28 mouse cellular contexts compared by ENCODE assay signal in genomic region chr10:71137606-71138005, GRCm38 (mm10). TPM values are rescaled to one million over a fixed set of nuclear protein-coding genes. Genes with fewer than 3 reads are reported as not detected.
DNase-seq lines count a peak whose midpoint lies in the region; ATAC-seq and TF ChIP-seq lines count a peak whose summit lies in the region.
"Had no signal": no experiment of that assay in that cellular context is flagged by ENCODE, and none has a peak within 500 bp of the region (broad histone marks: within the 10 kb centered on the region; RNA-seq: fewer than 3 reads in every experiment).

No protein-coding gene starts in this region.

- no peak overlapping the region for H3K4me2 ChIP-seq in embryonic facial prominence, embryonic 15.5 days (replicated peaks)
- H3K4me2 ChIP-seq in limb, embryonic 14.5 days (replicated peaks; ENCODE audit: low read depth, low read length, severe bottlenecking) = no peak overlapping the region
- H3K4me2 ChIP-seq in midbrain, embryonic 11.5 days = no peak overlapping the region
- H3K4me2 ChIP-seq: embryonic facial prominence, embryonic 13.5 days; forebrain, embryonic 12.5 days; forebrain, embryonic 15.5 days; heart, embryonic 13.5 days; hindbrain, embryonic 14.5 days had no signal

- no peaks in the 10 kb centered on the region for H3K27me3 ChIP-seq in megakaryocyte, embryonic 14.5 days (replicated peaks)
- no peaks in the 10 kb centered on the region for H3K27me3 ChIP-seq in embryonic facial prominence, embryonic 15.5 days
- H3K27me3 ChIP-seq in limb, embryonic 14.5 days (ENCODE audit: control insufficient read depth, insufficient read depth, low read length) = no peaks in the 10 kb centered on the region
- no peaks in the 10 kb centered on the region for H3K27me3 ChIP-seq in midbrain, embryonic 11.5 days (ENCODE audit: control insufficient read depth, insufficient read depth, low read length)
- H3K27me3 ChIP-seq: embryonic facial prominence, embryonic 13.5 days; forebrain, embryonic 12.5 days; forebrain, embryonic 15.5 days; heart, embryonic 13.5 days had no signal

- H3K36me3 ChIP-seq in megakaryocyte, embryonic 14.5 days (replicated peaks; ENCODE audit: low read length) = no peaks in the 10 kb centered on the region
- H3K36me3 ChIP-seq in embryonic facial prominence, embryonic 15.5 days = no peaks in the 10 kb centered on the region
- no peaks in the 10 kb centered on the region for H3K36me3 ChIP-seq in limb, embryonic 14.5 days (ENCODE audit: control insufficient read depth, insufficient read depth, low read length)
- no peaks in the 10 kb centered on the region for H3K36me3 ChIP-seq in midbrain, embryonic 11.5 days (ENCODE audit: control insufficient read depth, insufficient read depth, low read length)
- H3K36me3 ChIP-seq: embryonic facial prominence, embryonic 13.5 days; forebrain, embryonic 12.5 days; forebrain, embryonic 15.5 days had no signal

- TF ChIP-seq CTCF in gastrocnemius, adult 2 months (IDR thresholded peaks at IDR 0.05) = no peak

- H3K4me3 ChIP-seq in gastrocnemius, adult 2 months = no peak overlapping the region
- peak overlapping the region; percentile 23 for H3K4me3 ChIP-seq in megakaryocyte, embryonic 14.5 days (replicated peaks)
- no peak overlapping the region for H3K4me3 ChIP-seq in embryonic facial prominence, embryonic 15.5 days (replicated peaks)
- H3K4me3 ChIP-seq in limb, embryonic 14.5 days (replicated peaks; ENCODE audit: low read length) = no peak overlapping the region
- no peak overlapping the region for H3K4me3 ChIP-seq in midbrain, embryonic 11.5 days (ENCODE audit: low read depth, low read length)
- H3K4me3 ChIP-seq: embryonic facial prominence, embryonic 13.5 days; erythroblast, embryonic 14.5 days; forebrain, embryonic 12.5 days; forebrain, embryonic 15.5 days; heart, embryonic 13.5 days had no signal

- peak overlapping the region; percentile 65 for H3K27ac ChIP-seq in gastrocnemius, adult 2 months
- H3K27ac ChIP-seq in embryonic facial prominence, embryonic 15.5 days (replicated peaks) = peak overlapping the region; percentile 71; the same call in 1 of the 2 replicates
- H3K27ac ChIP-seq in limb, embryonic 14.5 days (replicated peaks; ENCODE audit: low read depth, low read length) = peak overlapping the region; percentile 70; the same call in 1 of the 2 replicates
- H3K27ac ChIP-seq in midbrain, embryonic 11.5 days (ENCODE audit: low read depth, low read length) = no peak overlapping the region
- H3K27ac ChIP-seq: forebrain, embryonic 12.5 days; forebrain, embryonic 15.5 days; heart, embryonic 13.5 days; hindbrain, embryonic 14.5 days; hindbrain, postnatal 0 days had no signal

- H3K9me3 ChIP-seq in megakaryocyte, embryonic 14.5 days = peaks cover 7% of the 10 kb centered on the region; the same call in 1 of the 2 replicates
- no peaks in the 10 kb centered on the region for H3K9me3 ChIP-seq in embryonic facial prominence, embryonic 15.5 days (replicated peaks)
- no peaks in the 10 kb centered on the region for H3K9me3 ChIP-seq in limb, embryonic 14.5 days (ENCODE audit: control insufficient read depth, low read length)
- H3K9me3 ChIP-seq in midbrain, embryonic 11.5 days (ENCODE audit: control insufficient read depth, low read length) = no peaks in the 10 kb centered on the region; the same call in 1 of the 2 replicates
- H3K9me3 ChIP-seq: forebrain, embryonic 12.5 days; forebrain, embryonic 15.5 days had no signal

- DNase-seq in gastrocnemius, adult 2 months = no peak
- DNase-seq in gastrocnemius, postnatal 14 days = no peak
- DNase-seq in limb, embryonic 14.5 days (ENCODE audit: low spot score) = no peak
- DNase-seq in midbrain, embryonic 11.5 days (ENCODE audit: low spot score, missing footprints) = no peak
- DNase-seq in thymus, adult 18-20 months = no peak
- DNase-seq: adrenal gland, adult 8-10 months; adrenal gland, postnatal 25 days; cerebellum, adult 11-12 months; cerebellum, adult 8-10 months; cerebellum, postnatal 10 days; gastrocnemius, postnatal 10 days; heart, adult 18-20 months; heart, postnatal 14 days; heart, postnatal 4 days had no signal

- no peak for TF ChIP-seq POLR2A in limb, embryonic 14.5 days (IDR thresholded peaks at IDR 0.05; ENCODE audit: borderline replicate concordance, extremely low read depth, insufficient read depth, insufficient read length)

- no peak overlapping the region for H3K9ac ChIP-seq in embryonic facial prominence, embryonic 15.5 days
- no peak overlapping the region for H3K9ac ChIP-seq in limb, embryonic 14.5 days (ENCODE audit: low read depth, low read length, severe bottlenecking)
- no peak overlapping the region for H3K9ac ChIP-seq in midbrain, embryonic 11.5 days (ENCODE audit: low read length)
- H3K9ac ChIP-seq: embryonic facial prominence, embryonic 13.5 days; forebrain, embryonic 12.5 days; forebrain, embryonic 15.5 days; heart, embryonic 13.5 days; hindbrain, embryonic 14.5 days had no signal

- WGBS in embryonic facial prominence, embryonic 15.5 days = 93% methylated on average over 9 of the region's 9 CpGs
- WGBS in limb, embryonic 14.5 days = 94% methylated on average over 9 of the region's 9 CpGs
- 93% methylated on average over 9 of the region's 9 CpGs for WGBS in midbrain, embryonic 11.5 days

- H3K4me1 ChIP-seq in megakaryocyte, embryonic 14.5 days = no peaks in the 10 kb centered on the region
- H3K4me1 ChIP-seq in embryonic facial prominence, embryonic 15.5 days = peaks cover 50% of the 10 kb centered on the region
- H3K4me1 ChIP-seq in limb, embryonic 14.5 days (ENCODE audit: control insufficient read depth, insufficient read depth, low read length) = peaks cover 28% of the 10 kb centered on the region
- H3K4me1 ChIP-seq in midbrain, embryonic 11.5 days (ENCODE audit: control insufficient read depth, insufficient read depth, low read length) = 0 out of 2 replicates have a peak, but pooled peaks cover 4% of the 10 kb centered on the region
- H3K4me1 ChIP-seq: forebrain, embryonic 15.5 days had no signal

- ATAC-seq in megakaryocyte, adult 5-6 weeks (ENCODE audit: poor library complexity, severe bottlenecking) = no peak
- ATAC-seq in embryonic facial prominence, embryonic 15.5 days (ENCODE audit: insufficient number of reproducible peaks, low FRiP score, low TSS enrichment, low read depth) = no peak
- ATAC-seq in limb, embryonic 14.5 days (ENCODE audit: low FRiP score, low read depth) = no peak
- ATAC-seq in midbrain, embryonic 11.5 days (ENCODE audit: low FRiP score) = no peak
- ATAC-seq: CD4-positive, CD25-positive, alpha-beta regulatory T cell, adult 4 months; forebrain, embryonic 15.5 days; hindbrain, postnatal 0 days; inflammation-experienced regulatory T-cells, adult 6 months; intestine, embryonic 16.5 days had no signal

- intact Hi-C loops in gastrocnemius, adult 2 months (cut with DNase I) = no loop called here
- intact Hi-C loops in gastrocnemius, postnatal 14 days (cut with DNase I; ENCODE audit: low total_unique reads) = no loop called here

RNA-seq across cellular contexts. Expression of gene Bicc1, which starts 21.9 kb away (rescaled TPM):
- 1 to 10 TPM; 7.9 to 9.7 TPM for total RNA-seq in gastrocnemius, adult 2 months (2021)
- total RNA-seq in gastrocnemius, postnatal 14 days (2021) = 10 to 100 TPM; 18.6 to 20.6 TPM
- 0.01 TPM in 1 of 2 replicates, not detected in the other for polyA plus RNA-seq in megakaryocyte, embryonic 14.5 days (2012; ENCODE audit: insufficient read depth, low replicate concordance)
- 0.05 TPM in 1 of 2 replicates, not detected in the other for total RNA-seq in megakaryocyte, adult 5-6 weeks (2015)
- not detected in 2 replicates for total RNA-seq in megakaryocyte, adult 5-6 weeks (2017)
- 37.5 and 40.8 TPM in 2 replicates for polyA plus RNA-seq in embryonic facial prominence, embryonic 15.5 days (2015; fragmentation: Nextera tagmentation; extraction: Ambion mirVana)
- 38.8 and 42.2 TPM in 2 replicates for polyA plus RNA-seq in limb, embryonic 14.5 days (2012; rRNA removed)
- polyA plus RNA-seq in limb, embryonic 14.5 days (2014; fragmentation: Nextera tagmentation; extraction: Ambion mirVana) = 48.2 and 50.5 TPM in 2 replicates
- polyA plus RNA-seq in midbrain, embryonic 11.5 days (2014; fragmentation: Nextera tagmentation; extraction: Ambion mirVana) = 9.2 and 9.6 TPM in 2 replicates
- total RNA-seq: MEL had no signal
- polyA plus RNA-seq: erythroblast, embryonic 14.5 days had no signal

Comparison
In these comparisons a context has a peak if more than half of its experiments do, and no peak if none do; other contexts are left out.
1. RNA of gene Bicc1, which starts 21.9 kb away (polyA plus RNA-seq): 38.8 to 50.5 TPM in limb, embryonic 14.5 days, 37.5 to 40.8 TPM in embryonic facial prominence, embryonic 15.5 days and 9.2 to 9.6 TPM in midbrain, embryonic 11.5 days; 0.01 TPM in megakaryocyte, embryonic 14.5 days; every median in the first group is over 10 times any median in the second.